Mouse (Mus musculus): Measurements from ENCODE around the gene Clec4a3. TPM values are rescaled to one million over a fixed set of nuclear protein-coding genes. Genes with fewer than 3 reads are reported as not detected.
"Not testable (repeated sequence)": the region's sequence is repeated elsewhere in the genome, so short reads cannot be mapped to it uniquely, and the experiment has no call there.

Clec4a3 gene
- 1 to 10 TPM; 1.1 to 2.0 TPM for total RNA-seq (2021)
- long read RNA-seq, experiment 1, partial matches to known transcripts: 0 of 1 reads
- long read RNA-seq, experiment 1, other reads (novel, unspliced or antisense): 1 of 1 reads
- long read RNA-seq, experiment 2, partial matches to known transcripts: 1 of 1 reads
- long read RNA-seq, experiment 2, other reads (novel, unspliced or antisense): 0 of 1 reads

DNA sequence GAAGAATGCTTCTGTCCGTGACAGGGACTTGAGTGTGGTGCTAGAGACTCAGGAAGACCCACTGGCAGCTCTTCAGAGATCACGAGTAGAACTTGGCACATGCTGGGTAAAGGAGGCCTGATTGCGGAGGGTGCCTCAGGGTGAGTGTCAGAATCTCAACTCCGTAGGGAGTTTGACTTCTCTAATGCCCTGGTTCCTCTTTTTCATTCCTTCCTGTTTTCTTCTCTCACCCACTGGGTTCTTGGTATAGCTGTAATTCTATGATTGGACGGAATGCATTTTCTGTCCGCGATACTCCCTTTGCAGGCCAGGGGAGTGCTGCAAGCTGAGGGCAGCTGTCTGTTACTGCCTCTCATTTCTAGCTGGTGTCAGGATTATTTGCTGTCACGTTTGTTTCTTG is at the start of gene Clec4a3:
Gene Clec4a3 (plus strand): TSS at position 115 of the 400 bp plus-strand sequence.
- DNase-seq (ENCODE audit: low spot score in 2 of 2): peak in 1 of 2 experiments; percentile 13

DNA sequence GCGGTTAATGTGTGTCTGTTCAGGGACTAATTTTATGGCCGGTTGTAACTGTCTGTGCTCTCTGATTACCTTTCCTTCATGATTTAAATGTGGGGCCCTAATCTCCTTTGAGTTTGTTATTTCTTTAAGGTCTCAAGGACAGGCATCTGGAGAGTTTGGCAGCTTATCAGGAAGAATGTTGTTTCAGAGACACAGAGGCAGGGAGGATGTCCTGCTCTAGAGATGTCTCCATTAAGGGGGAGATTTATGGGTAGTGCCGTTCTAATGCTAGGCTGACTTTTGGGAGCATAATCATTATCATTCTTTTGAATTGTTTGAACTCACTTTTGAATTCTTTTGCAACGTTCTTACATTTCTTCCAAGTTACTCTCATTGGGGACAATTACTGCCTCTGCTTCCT is 32.4 kb upstream of the Clec4a3 start:
- DNase-seq (ENCODE audit: low spot score in 2 of 2): no peak

DNA sequence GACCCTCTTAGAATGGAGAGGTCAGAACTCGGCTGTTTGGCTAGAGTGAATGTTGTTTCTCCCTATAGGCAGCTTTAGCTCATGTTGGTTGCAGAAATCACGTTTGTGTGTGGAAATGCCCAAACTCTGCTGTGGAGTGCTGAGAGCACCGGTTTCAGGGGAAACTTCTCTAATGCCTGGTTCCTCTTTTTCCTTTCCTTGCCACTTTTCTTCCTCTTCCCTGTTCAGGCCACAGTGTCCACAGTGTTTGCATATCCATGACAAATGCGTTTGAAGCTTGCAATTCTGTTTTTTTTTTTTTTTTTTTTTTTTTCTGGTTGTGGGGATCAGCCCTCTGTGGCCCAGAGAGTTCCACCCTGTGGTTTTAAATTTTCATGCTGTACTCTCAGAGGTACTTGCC is 30.9 kb upstream of the Clec4a3 start, which contains the start of gene Clec4a1:
Gene Clec4a1 (plus strand): TSS at position 398 of the 400 bp plus-strand sequence.
- DNase-seq (ENCODE audit: low spot score in 2 of 2): no peak

DNA sequence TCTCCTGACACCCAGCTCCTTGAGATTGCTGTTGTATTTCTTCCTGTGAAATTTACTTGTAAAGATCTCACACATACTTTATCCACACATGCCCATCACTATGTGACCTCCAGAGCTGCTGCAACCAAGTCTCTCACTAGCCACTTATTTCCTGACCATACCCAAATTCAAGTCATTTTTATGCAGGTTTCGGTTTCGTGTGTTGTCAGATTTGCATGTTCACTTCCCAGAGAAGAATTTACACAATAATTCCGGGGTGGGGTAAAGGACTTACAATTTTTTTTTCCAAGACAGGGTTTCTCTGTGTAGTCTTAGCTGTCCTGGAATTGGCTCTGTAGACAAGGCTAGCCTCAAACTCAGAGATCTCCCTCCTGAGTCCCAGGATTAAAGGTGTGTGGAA is 17.5 kb upstream of the Clec4a3 start:
- DNase-seq (ENCODE audit: low spot score in 2 of 2): no peak

DNA sequence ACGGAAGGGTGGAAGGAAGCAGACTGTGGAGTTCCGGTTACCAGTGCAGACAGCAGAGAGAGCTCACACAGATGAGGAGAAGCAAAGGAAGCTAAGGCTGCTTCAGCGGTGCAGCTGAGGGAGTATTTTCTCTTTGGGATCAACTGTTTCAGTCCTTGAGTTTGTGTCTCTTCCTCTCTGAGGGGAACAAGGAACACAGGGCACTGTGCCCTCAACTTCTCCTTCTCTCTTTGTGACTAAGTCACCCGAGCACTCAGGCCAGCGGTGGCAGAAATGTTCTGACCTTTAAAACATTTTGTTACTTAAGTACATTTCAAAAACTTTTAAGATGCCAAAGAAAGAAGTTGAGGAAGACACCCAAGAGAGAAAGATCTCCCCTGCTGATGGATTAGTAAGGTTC is 12.7 kb upstream of the Clec4a3 start:
- no peak for DNase-seq (ENCODE audit: low spot score in 2 of 2)

DNA sequence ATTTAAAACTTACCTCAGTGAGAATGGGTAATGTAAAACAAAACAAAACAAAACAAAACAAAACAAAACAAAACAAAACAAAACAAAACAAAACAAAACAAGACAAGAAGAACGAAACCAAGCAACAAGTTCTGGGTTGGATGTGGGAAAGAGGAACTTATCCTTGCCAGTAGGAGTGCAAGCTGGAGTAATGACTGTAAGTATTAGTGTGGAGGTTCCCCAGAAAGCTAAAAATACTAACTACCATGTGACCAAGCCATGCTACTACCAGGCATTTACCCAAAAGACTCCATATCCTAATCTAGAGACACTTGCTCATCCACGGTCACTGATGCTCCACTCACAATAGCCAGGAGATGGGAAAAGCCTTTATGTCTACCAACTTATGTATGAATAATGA is 5.6 kb upstream of the Clec4a3 start:
- DNase-seq (ENCODE audit: low spot score in 2 of 2): no peak

DNA sequence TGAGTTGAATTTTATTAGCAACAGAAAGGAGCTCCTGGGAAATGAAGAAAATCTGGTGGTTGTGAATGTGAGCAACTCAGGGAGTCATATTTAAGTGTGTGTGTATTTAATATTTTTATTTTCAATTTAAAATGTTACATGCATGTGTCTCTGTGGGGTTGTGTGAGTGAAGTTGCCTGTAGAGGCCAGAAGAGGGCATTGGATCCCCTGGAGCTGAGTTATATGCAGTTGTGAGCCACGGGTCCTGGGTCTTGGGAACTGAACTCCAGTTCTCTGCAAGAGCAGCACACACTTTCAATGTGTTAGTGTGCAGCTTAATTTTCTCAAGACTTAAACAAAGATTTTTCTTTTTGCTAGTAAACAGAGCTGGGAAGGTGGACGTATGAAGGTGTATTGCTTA is 12.2 kb downstream of the Clec4a3 start:
- DNase-seq (ENCODE audit: low spot score in 2 of 2): no peak

DNA sequence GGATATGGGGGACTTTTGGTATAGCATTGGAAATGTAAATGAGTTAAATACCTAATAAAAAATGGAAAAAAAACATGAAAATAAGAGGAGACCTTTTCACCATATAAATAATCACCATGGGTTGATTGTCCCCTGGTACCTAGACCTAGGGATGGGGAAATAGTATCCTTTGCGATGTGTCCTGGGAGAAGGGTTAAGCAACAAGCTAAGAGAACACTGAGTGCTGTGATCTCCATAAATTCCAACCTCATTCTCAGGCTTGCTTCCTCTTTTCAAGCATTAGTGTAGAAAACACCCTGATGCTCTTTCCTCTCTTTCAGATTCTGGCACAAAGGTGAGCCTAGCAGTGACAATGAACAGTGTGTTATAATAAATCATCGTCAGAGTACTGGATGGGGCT is 16.7 kb downstream of the Clec4a3 start:
- DNase-seq (ENCODE audit: low spot score in 2 of 2): no peak

DNA sequence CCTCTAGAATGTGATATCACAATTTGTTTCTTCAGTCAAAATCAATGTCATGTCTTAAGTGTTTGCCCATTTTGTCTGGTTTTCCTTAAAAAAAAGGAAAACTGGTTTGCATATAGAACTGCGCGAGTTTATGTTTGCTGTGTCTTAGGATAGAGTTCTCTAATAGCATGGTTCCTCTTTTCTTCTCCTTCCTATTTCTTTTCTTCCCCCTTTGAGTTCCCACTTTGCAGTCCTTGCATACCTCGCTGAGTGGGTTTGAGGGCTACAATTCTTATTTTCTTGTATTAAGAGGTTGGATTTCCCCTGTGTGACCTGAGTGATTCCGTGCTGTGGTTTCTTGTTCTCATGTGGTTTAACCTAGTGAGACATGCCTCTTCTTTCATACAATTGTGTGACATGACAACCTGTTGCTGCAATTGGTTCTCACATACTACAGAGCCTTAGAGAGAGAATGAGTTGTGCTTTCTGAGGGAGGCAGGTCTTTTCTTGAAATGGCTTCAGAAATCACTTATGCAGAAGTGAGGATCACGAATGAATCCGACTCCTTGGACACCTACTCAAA is 37.6 kb downstream of the Clec4a3 start, which contains the start of gene Clec4a4:
Gene Clec4a4 (plus strand): TSS at position 492 of the 562 bp plus-strand sequence.
- no peak for DNase-seq (ENCODE audit: low spot score in 2 of 2)

DNA sequence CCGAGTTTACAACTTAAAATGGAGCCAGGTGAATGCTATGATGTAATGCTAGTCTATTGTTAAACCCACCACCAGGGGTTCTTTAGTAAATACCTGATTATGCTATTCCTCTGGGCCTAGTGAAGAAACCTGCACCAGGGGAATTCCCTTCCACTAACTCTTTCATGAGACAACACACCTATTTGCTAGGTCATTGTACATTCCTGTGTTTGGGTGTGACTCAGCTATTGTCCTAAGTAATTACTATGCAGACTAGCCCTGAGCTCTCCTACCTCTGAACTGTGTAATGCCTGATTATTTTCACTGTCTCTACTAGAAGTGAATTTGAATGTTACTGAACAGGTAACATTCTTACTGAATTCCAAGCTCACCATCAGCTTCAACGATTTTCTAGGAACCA is 52.4 kb downstream of the Clec4a3 start:
- not testable (repeated sequence) for DNase-seq (ENCODE audit: low spot score in 2 of 2)

DNA sequence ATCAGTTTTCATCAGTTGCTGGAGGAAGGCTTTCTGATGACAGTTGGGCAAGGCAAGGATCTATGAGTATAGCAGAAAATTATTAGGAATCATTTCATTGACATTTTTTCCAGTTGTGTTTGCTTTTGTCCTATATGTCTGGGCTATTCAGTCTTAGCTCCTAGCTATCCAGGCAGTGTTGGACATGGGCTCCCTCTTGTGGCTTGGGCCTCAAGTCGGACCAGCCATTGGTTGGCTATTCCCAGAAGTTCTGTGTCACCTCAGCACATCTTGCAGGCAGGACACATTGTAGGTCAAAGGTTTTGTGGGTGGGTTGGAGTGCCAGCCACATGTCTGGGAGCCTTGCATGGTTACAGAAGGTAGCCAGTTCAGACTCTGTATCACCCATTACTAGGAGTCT is 53.3 kb downstream of the Clec4a3 start:
- no peak for DNase-seq (ENCODE audit: low spot score in 2 of 2)

Other genes with a start within 250 kb of the Clec4a3 start
- not detected for gene Nanog, start 245.0 kb upstream of the Clec4a3 start, total RNA-seq (2021)
- 100 to 1,000 TPM; 124 to 130 TPM for gene Slc2a3, start 150.9 kb upstream of the Clec4a3 start, total RNA-seq (2021)
- gene Foxj2, start 132.6 kb upstream of the Clec4a3 start, total RNA-seq (2021): 10 to 100 TPM; 26.1 to 26.3 TPM
- under 1 TPM; 0.46 to 0.91 TPM for gene C3ar1, start 96.4 kb upstream of the Clec4a3 start, total RNA-seq (2021)
- gene Necap1, start 78.0 kb upstream of the Clec4a3 start, total RNA-seq (2021): 100 to 1,000 TPM; 178 to 191 TPM
- under 1 TPM; 0.24 to 0.62 TPM for gene Clec4a1, start 30.7 kb upstream of the Clec4a3 start, total RNA-seq (2021)
- gene Clec4a4, start 37.9 kb downstream of the Clec4a3 start, total RNA-seq (2021): not detected
- not detected for gene Clec4b1, start 97.4 kb downstream of the Clec4a3 start, total RNA-seq (2021)
- 1 to 10 TPM; 2.3 to 2.6 TPM for gene Clec4a2, start 153.9 kb downstream of the Clec4a3 start, total RNA-seq (2021)
- gene Clec4b2, start 220.4 kb downstream of the Clec4a3 start, total RNA-seq (2021): not detected

All from layer of hippocampus, postnatal 14 days (tissue).